Mouse (Mus musculus) Patski (cell line): ENCODE data around the gene Trim2. TPM values are rescaled to one million over a fixed set of nuclear protein-coding genes. Genes with fewer than 3 reads are reported as not detected.

Experiments
- ATAC-seq: fragments of 100-300 bp; one replicate; pipeline ENCODE4 v1.8.0; 2021
- CTCF ChIA-PET: fragments of 350-600 bp; sonication (Branson Sonifier 250); formaldehyde crosslinking; loops from one replicate; lab custom pipeline; 2022; ENCODE audit warnings: inconsistent platforms; lab: Charles Lee
- POLR2A ChIA-PET: fragments of 350-600 bp; sonication (Branson Sonifier 250); formaldehyde crosslinking; loops from one replicate; lab custom pipeline; 2022; ENCODE audit warnings: antibody characterized with exemption, inconsistent platforms; lab: Charles Lee
- DNase-seq: peaks from one replicate; pipeline ENCODE4 v3.0.0-alpha.2; 2011; ENCODE audit warnings: low read depth, low spot score
- H3K27me3 ChIP-seq: fragments of 371-371 bp; one replicate; pipeline ENCODE4 v1.5.1; 2021
- CTCF ChIP-seq: fragments of 100-300 bp; IDR thresholded peaks from one replicate; pipeline ENCODE4 v1.5.1; 2021
- in situ Hi-C: fragments of 300-500 bp; cut with MboI; formaldehyde crosslinking; loops from 3 replicates; pipeline ENCODE4 v1.11.1; 2018; ENCODE audit warnings: low pct_unique_long_range_greater_than_20kb, mixed read lengths
- polyA plus RNA-seq: library from polyadenylated mRNA; unstranded; gene quantifications from one replicate; pipeline ENCODE4 v1.2.3, GENCODE M21; 2021

Trim2 gene
- polyA plus RNA-seq, 1 experiment from 2014 or later = 30.7 TPM

DNA sequence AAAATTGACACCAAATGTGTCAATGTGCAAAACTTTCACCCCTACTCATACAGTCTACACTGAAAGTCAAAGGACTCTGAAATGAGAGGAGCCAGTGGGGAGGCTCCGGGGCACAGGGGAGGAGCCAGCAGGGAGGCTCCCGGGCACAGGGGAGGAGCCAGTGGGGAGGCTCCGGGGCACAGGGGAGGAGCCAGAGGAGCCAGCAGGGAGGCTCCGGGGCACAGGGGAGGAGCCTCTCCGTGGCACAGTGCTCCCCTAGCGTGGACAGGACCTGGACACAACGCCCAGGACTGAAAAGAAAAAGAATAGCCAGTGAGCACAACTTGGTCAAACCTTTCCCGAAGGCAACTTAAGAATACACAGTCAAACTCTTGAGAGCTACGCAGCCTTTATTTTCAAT, 171.3 kb downstream of the Trim2 start:
- ChIA-PET CTCF (interaction anchor here (0.9 to 1.5 kb wide), 2 partner anchors 16 to 189 kb away, joined by 3 to 4 read pairs; no protein-coding TSS in a partner anchor), POLR2A (interaction anchor here (0.7 kb wide), 1 partner anchor 124 kb away, joined by 3 read pairs; no protein-coding TSS in a partner anchor)
- no peaks in the 10 kb centered on the region for H3K27me3 ChIP-seq
- in situ Hi-C loops = no loop called here
- DNase-seq = no peak
- ATAC-seq = no peak
- TF ChIP-seq CTCF = no peak

DNA sequence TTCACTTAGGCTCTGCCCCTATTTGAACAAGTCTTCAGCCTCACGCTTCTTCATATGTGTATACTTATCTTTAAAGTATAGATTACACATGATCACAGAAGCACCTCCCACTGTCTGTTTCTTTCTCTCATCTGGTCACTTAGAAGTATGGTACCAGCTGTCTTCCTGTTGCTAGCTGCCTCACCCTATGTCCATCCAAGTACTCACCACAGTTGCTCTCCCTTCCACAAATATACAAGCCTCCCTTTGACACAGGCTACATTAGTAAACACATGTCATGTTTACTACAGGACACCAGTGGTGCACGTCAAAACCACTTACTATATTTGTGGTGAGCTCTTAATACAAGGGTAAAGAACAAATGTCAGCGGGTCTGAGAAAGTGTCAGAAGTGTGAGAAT, 175.3 kb downstream of the Trim2 start:
- ChIA-PET POLR2A (no interaction called here), CTCF (interaction anchor here (1.1 kb wide), 2 partner anchors 9 to 184 kb away, joined by 3 read pairs; no protein-coding TSS in a partner anchor)
- TF ChIP-seq CTCF = no peak
- H3K27me3 ChIP-seq = no peaks in the 10 kb centered on the region
- ATAC-seq = no peak
- in situ Hi-C loops = no loop called here
- no peak for DNase-seq

DNA sequence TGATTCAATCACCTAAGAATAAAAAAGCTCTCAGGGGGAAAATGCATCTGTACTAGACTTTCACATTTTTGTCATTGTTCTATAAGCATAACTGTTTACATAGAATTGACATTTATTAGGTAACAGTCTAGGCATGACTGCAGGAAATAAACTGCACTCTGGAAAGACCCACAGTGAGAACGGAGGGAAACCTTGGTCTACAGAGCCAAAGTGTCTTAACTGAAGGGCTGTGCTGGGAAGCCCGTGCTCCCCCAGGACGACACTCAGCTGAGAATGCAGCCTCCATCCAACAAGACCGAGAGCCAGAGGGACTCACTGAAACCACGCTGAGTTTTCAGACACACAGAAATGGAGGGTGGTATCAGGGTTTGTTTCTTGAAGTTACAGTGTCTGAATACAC, 175.9 kb downstream of the Trim2 start:
- TF ChIP-seq CTCF = no peak
- POLR2A ChIA-PET = interaction anchor here (0.7 kb wide), 1 partner anchor 227 kb away, joined by 3 read pairs; no protein-coding TSS in a partner anchor
- ATAC-seq (no peak), DNase-seq (no peak)
- H3K27me3 ChIP-seq = no peaks in the 10 kb centered on the region
- CTCF ChIA-PET = interaction anchor here (1.1 kb wide), 1 partner anchor 184 kb away, joined by 3 read pairs; no protein-coding TSS in a partner anchor
- in situ Hi-C loops = no loop called here

DNA sequence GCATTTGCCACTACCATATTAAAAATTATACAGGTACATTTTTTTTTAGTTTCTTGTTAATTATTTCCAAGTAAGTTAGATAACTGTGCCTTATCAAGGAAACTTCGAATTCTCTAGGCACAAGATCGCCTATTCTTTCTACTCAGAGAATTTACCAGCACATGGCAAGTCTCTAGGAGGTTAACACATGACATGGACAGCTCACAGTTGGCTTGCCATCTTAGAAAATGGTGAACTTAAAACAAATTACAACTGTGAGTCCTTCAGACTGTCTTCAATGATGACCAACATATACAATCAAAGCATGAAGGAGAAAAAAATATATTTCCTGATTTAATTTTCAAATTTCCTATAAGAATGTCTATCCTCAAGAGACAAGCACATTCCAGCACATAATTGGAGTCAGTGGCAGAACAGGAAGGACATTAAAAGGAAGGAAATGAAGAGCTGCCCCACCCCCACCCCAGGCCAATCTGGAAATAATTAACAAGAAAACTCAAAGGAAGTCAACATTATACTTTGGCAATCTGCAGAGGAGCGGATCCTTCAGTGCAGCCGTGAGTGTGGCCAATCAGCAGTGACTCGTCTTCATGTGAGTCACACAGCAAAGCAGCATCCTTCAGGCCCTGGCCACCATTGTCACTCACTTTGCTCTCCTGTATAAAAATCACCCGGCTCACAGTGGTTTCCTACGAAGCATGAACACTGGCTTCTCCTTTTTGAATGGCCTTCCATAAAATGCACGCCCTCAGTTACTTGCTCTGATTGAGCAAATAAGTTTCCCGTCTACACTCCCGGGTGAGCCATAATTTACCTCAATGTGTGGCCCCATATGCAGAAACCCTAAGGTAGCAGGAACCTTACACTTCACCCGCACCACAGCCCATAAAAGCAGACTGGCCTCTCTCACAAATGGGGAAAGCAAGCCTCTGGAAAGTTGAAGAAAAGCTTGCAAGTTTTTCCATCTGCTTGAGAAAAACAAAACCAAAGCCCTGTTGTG, 177.5 kb downstream of the Trim2 start:
- CTCF ChIA-PET = interaction anchor here (1.4 kb wide), 1 partner anchor 182 kb away, joined by 4 read pairs; no protein-coding TSS in a partner anchor
- POLR2A ChIA-PET = interaction anchor here (1.0 kb wide), 1 partner anchor 623 kb away, joined by 3 read pairs; no protein-coding TSS in a partner anchor
- in situ Hi-C loops = loop anchor here (10.0 kb wide), 2 partner anchors 214 to 324 kb away; no protein-coding TSS in a partner anchor
- ATAC-seq (peak; percentile 75), DNase-seq (no peak)
- no peaks in the 10 kb centered on the region for H3K27me3 ChIP-seq
- no peak for TF ChIP-seq CTCF

DNA sequence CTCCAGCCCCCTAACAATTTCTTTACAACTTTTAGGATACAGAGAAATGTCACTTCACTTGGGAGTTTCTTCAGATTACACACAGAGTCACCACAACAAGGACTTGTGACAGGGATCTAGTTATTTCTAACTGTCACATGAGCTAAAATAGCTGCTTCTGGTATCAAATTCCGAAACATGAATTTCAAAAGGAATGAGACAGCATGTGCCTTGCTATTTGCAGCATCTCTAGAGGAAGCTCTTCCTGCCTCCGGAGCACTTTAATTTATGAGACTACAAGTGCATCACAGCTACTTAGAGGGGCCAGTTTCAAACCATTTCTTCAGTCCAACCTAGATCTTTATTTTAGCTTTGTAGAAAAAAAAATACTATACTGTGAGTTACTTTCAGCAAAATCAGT, 179.2 kb downstream of the Trim2 start:
- no peak for TF ChIP-seq CTCF
- ChIA-PET CTCF (interaction anchor here (0.9 to 6.7 kb wide), 3 partner anchors 12 to 211 kb away, joined by 3 to 29 read pairs (median 5); no protein-coding TSS in a partner anchor), POLR2A (no interaction called here)
- H3K27me3 ChIP-seq = no peaks in the 10 kb centered on the region
- in situ Hi-C loops = loop anchor here (10.0 kb wide), 2 partner anchors 213 to 323 kb away; no protein-coding TSS in a partner anchor
- DNase-seq (no peak), ATAC-seq (no peak)

DNA sequence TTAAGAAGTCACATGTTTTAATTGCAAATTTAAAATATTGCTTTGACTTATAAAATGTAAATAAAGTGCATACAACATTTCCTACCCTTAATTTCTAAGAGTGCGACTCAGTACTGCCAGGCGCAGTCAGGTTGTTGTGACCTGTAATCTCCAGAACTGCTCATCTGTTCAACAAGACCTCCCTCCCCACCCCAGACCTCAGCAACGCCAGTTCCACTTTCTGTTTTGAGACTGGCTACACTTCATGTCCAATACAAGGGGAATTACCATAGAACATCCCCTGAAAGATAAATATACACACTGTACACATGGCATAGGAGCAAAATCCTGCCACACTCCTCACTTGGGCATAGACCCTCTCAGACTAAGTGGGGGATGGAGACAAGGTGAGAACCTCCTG, 180.0 kb downstream of the Trim2 start:
- in situ Hi-C loops = loop anchor here (10.0 kb wide), 2 partner anchors 212 to 322 kb away; no protein-coding TSS in a partner anchor
- ChIA-PET CTCF (interaction anchor here (1.4 to 6.7 kb wide), 2 partner anchors 184 to 211 kb away, joined by 5 to 29 read pairs; no protein-coding TSS in a partner anchor), POLR2A (no interaction called here)
- H3K27me3 ChIP-seq = no peaks in the 10 kb centered on the region
- no peak for DNase-seq
- ATAC-seq = no peak
- no peak for TF ChIP-seq CTCF

DNA sequence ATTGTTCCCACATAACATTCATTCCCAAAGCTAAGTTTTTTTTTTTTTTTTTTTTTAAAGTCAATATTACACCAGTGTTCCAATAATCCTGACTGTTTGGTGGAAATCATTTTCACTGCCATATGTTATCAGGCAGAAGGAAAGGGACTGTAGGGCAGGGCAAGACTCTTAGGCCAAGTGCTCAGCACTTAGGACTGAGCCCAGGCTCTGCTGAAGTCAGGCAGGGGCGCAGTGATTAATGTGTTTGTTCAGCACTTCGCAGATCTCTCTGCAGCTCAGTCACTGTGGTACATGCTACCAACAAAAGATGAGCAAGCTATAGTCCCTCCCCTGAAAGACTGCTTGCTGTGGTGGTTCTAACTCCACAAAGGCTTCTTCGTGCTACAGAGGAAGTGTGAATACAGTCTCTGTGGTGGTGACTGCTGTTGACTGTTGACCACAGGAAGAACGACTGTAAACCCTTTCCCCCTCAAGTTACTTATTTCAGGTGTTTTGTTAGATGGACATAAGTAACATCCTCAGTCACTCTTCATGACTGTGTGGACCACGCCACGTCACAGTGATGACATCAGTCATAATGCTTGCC, 180.9 kb downstream of the Trim2 start:
- ChIA-PET CTCF (interaction anchor here (0.8 to 6.7 kb wide), 6 partner anchors 27 to 328 kb away, joined by 3 to 29 read pairs (median 3); no protein-coding TSS in a partner anchor), POLR2A (no interaction called here)
- H3K27me3 ChIP-seq = no peaks in the 10 kb centered on the region
- DNase-seq (no peak), ATAC-seq (no peak)
- in situ Hi-C loops = loop anchor here (10.0 kb wide), 2 partner anchors 211 to 321 kb away; no protein-coding TSS in a partner anchor
- no peak for TF ChIP-seq CTCF

DNA sequence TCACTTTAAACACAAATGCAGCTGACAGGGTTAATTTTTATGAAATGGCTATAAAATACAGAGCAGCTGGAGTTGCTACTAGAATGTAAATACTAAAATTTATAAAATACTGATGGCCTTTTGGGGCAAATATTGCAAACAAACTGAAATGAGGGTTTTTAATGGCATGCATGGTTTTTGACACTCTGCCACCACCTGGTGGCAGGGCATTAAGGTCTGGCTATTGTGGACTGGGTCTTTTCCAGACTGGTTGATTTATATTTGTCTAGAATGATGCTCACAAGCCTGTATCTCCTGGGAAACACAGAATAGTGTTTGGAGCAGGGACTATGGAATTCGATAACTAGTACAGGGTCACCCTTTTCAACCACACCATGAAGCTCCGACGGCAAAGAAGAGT, 183.2 kb downstream of the Trim2 start:
- ATAC-seq (no peak), DNase-seq (no peak)
- in situ Hi-C loops = loop anchor here (10.0 kb wide), 2 partner anchors 209 to 319 kb away; no protein-coding TSS in a partner anchor
- CTCF ChIA-PET = interaction anchor here (0.6 to 6.7 kb wide), 22 partner anchors 10 to 224 kb away, joined by 3 to 29 read pairs (median 4); no protein-coding TSS in a partner anchor
- POLR2A ChIA-PET = interaction anchor here (1.6 kb wide), 1 partner anchor 17 kb away, joined by 4 read pairs; no protein-coding TSS in a partner anchor
- TF ChIP-seq CTCF = peak; percentile 92
- H3K27me3 ChIP-seq = no peaks in the 10 kb centered on the region

DNA sequence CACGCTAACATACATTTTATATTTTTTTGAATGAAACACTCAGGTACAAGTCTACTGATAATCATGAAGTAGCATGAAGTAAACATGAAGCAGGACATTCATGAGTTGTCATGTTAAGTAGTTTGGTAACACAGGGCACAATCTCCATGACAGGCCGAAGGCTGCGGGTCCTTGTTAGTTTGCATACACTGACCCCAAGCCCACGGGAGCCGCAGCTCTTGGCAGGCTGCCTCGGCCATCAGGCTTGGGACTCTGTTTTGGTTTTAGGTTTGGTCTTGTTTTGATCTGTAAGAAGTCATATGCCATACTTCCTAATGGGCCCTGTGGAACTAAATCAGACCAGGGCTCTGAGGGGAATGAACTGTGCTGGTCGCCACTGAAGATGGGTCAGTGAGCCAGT, 188.0 kb downstream of the Trim2 start:
- ATAC-seq = no peak
- DNase-seq = no peak
- ChIA-PET POLR2A (no interaction called here), CTCF (interaction anchor here (0.7 to 2.2 kb wide), 5 partner anchors 12 to 203 kb away, joined by 3 to 8 read pairs (median 3); no protein-coding TSS in a partner anchor)
- H3K27me3 ChIP-seq = no peaks in the 10 kb centered on the region
- in situ Hi-C loops = loop anchor here (5.0 kb wide), 1 partner anchor 176 kb away; no protein-coding TSS in a partner anchor
- no peak for TF ChIP-seq CTCF
